Mouse (Mus musculus) CH12.LX (cell line): Measurements from ENCODE around the gene Zfp286.
A peak's percentile ranks its signal among the peaks of the same experiment; 100 is the strongest.

Source experiments
- CHD2 ChIP-seq: IDR thresholded peaks from 2 replicates; pipeline ENCODE4 v1.6.1; 2011; ENCODE audit warnings: low read length, improper control_type of control experiment
- CTCF ChIP-seq, 2 experiments: IDR thresholded peaks in 1 of 2; conservative IDR thresholded peaks in 1 of 2; 2 replicates each; pipeline ENCODE4 v1.5.1; 2011 to 2012; ENCODE audit warnings: low read depth in 2 of 2, low read length in 2 of 2, improper control_type of control experiment in 1 of 2, inconsistent platforms in 1 of 2, mild to moderate bottlenecking in 1 of 2, moderate library complexity in 1 of 2
- E2F4 ChIP-seq: IDR thresholded peaks from 2 replicates; pipeline ENCODE4 v1.6.1; 2011; ENCODE audit warnings: low read depth, low read length, improper control_type of control experiment; ENCODE audit not compliant: insufficient replicate concordance
- EP300 ChIP-seq: IDR thresholded peaks from 2 replicates; pipeline ENCODE4 v1.6.1; 2011; ENCODE audit warnings: low read length, improper control_type of control experiment
- HCFC1 ChIP-seq: IDR thresholded peaks from 2 replicates; pipeline ENCODE4 v1.6.1; 2012; ENCODE audit warnings: low read depth, mild to moderate bottlenecking, inconsistent platforms, low read length, improper control_type of control experiment
- KAT2A ChIP-seq: IDR thresholded peaks from 2 replicates; pipeline ENCODE4 v1.6.1; 2012; ENCODE audit warnings: low read length, improper control_type of control experiment, inconsistent platforms; ENCODE audit not compliant: insufficient replicate concordance
- MAFK ChIP-seq: IDR thresholded peaks from 2 replicates; pipeline ENCODE4 v1.6.1; 2011; ENCODE audit warnings: low read length, improper control_type of control experiment; ENCODE audit not compliant: insufficient replicate concordance
- POLR2A ChIP-seq: IDR thresholded peaks from 2 replicates; pipeline ENCODE4 v1.6.1; 2011; ENCODE audit warnings: low read depth, mild to moderate bottlenecking, improper control_type of control experiment, low read length
- POLR2AphosphoS2 ChIP-seq: IDR thresholded peaks from 2 replicates; pipeline ENCODE4 v1.6.1; 2011; ENCODE audit warnings: low read depth, low read length, improper control_type of control experiment
- RCOR1 ChIP-seq: conservative IDR thresholded peaks from 2 replicates; pipeline ENCODE4 v1.6.1; 2012; ENCODE audit warnings: low read depth, mild to moderate bottlenecking, inconsistent platforms, low read length, improper control_type of control experiment
- TBP ChIP-seq: conservative IDR thresholded peaks from 2 replicates; pipeline ENCODE4 v1.6.1; 2011; ENCODE audit warnings: low read depth, low read length, improper control_type of control experiment

DNA sequence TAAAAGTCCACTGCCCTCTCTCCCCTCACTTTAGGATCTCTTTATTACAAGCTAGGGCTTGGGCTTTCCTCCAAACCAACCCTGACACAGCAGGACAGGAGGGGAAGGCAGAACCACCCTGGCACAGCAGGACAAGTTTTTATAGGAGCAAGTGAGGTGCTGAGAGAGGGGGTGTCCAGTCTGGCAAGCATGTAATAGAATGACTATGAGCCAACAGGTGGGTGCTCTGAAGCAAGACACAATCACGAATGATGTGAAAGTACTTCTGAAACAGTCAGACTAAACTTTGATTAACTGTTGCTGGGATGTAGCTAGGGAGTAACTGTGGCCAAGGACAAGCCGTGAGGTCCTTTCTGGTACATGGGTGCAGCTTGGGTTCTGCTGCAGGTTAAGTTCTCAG is 83.1 kb downstream of the Zfp286 start:
- TF ChIP-seq CTCF (conservative IDR thresholded peaks at IDR 0.05 in 1 of 2, IDR thresholded peaks at IDR 0.05 in 1 of 2; ENCODE audit: low read depth in 2 of 2, low read length in 2 of 2) (no peak), POLR2A (no peak), E2F4 (no peak), HCFC1 (no peak), CHD2 (no peak), EP300 (peak; percentile 37; the same call in 1 of the 2 replicates), RCOR1 (no peak), KAT2A (no peak), POLR2AphosphoS2 (no peak), TBP (no peak), MAFK (no peak)
